Mouse (Mus musculus): ENCODE measurements around the gene Cyp2b13.
"Not testable (repeated sequence)": the region's sequence is repeated elsewhere in the genome, so short reads cannot be mapped to it uniquely, and the experiment has no call there.

Cyp2b13 gene

DNA sequence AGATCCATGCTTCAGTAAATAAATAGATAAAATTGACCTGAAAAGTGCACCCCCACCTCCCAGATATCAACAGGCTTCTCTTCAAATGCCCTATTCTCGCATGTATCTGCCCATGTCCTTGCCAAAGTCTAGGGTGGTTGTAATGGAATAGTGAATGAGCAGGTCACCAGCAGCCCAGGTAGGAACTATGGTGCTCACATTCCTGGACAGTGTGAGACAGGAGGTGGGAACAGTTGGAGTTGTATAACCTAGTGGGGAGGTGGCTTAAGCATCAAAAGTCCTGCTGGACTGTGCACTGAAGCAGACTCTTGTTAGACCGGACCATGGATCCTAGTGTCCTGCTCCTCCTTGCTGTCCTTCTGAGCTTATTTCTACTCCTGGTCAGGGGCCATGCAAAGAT, at the start of gene Cyp2b13:
Gene Cyp2b13, plus strand, starts transcription at position 301 of the 400 bp plus-strand sequence.
- not testable (repeated sequence) for DNase-seq (ENCODE audit: extremely low spot score)

DNA sequence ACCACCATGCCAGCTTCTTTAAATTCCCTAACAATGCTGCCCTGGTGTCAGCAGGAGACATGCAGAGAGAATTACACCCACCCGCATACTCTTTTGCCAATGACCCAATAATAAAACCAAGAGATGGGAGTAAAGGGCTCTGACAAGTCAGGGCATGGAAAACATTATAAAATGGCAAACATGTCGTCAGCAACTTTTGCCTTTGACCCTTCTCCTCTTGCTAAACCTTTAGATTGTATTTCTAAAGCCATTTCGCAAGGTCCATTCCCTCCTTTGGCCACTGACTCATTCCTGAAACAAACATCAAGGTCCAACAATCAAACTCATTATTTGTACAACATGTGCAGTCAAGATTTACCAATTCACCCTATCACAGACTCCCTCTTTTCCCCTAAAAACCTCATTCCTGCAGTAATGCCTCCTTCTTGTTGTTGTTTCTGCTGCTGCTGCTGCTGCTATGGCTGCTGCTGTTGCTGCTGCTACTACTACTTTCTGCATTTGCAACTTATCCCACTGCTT, 41.4 kb upstream of the Cyp2b13 start:
- not testable (repeated sequence) for DNase-seq (ENCODE audit: extremely low spot score)

DNA sequence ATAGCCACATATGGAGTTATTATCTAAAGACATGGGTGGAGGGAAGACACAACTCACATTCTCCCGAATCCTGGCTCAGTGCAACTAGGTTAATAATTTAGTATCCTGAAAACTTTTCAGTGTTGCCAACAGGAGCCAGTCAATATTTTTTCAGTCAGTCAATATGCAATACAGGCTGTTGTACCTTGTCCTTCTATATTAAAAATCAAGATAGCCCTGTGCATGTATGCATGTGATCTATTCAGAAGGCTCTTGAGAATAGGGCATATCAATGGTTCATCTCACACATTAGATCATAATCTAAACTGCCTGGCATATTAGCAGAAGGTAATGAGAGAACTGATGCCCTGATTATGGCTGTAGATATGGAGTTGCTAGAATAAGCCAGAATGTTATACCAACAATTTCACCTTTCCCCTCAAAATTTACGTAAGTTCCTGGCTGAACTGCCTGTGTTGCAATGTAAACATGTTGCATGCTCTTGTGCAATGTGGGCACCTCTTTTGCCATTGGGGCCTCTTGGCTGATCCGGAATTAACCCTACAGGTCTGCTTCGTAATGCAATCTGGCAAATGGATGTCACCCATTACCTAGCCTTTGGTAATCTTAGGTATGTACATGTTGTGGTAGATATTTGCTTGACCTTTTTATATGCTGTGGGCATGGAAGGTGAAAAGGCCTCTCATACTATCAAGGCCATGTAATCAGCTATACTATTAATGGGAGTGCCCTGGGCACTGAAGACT, 6.2 kb upstream of the Cyp2b13 start:
- not testable (repeated sequence) for DNase-seq (ENCODE audit: extremely low spot score)

DNA sequence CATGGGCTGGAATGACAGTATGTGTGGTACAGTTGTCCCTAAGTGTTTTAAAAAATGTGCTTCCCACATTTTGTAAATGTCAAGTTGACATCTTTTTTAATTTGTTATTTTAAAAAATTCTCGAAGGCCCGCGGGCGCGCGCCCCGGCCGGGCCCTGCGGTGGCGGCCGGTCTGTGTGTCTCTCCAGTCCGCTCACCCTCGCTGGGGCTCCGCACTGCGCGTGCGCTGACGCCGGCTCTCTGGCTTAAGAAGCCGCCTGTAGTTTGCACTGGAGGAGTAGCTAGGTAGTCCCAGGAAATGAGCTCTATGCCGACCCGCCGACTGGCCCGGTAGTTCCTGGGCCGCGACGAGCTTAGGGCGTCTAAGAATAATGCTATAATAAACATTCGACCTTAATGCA, 10.4 kb downstream of the Cyp2b13 start:
- peak; percentile 0 for DNase-seq (ENCODE audit: extremely low spot score)

DNA sequence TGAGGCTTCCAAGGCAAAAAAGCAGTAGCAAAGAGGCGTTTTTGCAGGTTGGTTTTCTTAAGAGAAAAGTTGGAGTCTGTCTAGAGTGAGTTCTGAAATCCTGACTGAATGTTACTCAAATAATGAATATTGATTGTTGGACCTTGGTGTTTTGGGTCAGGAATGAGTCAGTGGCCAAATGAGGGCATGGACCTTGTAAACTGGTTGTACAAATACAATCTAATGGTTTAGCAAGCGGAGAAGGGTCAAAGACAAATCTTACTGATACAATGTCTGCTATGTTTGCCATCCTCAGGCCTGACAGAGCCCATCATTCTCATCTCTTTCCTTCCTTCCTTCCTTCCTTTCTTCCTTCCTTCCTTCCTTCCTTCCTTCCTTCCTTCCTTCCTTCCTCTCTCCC, 21.3 kb downstream of the Cyp2b13 start:
- no peak for DNase-seq (ENCODE audit: extremely low spot score)

DNA sequence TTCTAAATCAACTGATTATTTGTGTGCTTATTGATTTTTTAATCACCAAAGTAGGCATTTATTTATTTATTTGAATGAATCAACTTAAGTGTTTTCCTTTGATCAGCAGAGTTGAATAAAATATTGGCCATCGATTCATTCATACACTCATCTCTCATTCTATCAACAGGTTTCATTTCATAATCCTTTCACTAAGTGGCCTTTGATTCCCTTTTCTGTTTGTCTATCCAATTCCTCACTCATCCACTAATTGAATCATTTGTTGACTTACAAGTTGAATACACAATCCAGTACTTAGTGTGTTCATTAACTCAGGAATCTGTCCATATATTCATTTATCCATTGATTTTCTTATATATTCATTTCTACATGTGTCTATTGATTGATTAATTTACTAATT, 26.1 kb downstream of the Cyp2b13 start:
- DNase-seq (ENCODE audit: extremely low spot score), result no peak

DNA sequence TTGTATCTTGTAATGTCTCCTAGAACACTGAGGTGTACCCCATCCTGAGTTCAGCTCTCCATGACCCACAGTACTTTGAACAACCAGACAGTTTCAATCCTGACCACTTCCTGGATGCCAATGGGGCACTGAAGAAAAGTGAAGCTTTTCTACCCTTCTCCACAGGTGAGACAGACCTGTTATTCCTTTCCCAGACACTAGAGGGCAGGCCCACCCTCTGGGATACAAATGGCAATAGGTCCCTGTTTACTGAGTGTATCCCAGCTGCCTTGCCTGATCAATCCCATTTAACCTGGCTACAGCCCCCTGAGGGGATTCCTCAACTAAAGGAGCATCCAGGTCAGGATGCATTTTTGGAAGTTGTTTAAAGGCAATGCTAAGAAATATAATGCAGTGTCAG, 27.3 kb downstream of the Cyp2b13 start:
- DNase-seq (ENCODE audit: extremely low spot score), result not testable (repeated sequence)

DNA sequence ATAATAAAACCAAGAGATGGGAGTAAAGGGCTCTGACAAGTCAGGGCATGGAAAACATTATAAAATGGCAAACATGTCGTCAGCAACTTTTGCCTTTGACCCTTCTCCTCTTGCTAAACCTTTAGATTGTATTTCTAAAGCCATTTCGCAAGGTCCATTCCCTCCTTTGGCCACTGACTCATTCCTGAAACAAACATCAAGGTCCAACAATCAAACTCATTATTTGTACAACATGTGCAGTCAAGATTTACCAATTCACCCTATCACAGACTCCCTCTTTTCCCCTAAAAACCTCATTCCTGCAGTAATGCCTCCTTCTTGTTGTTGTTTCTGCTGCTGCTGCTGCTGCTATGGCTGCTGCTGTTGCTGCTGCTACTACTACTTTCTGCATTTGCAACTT, 78.3 kb downstream of the Cyp2b13 start:
- DNase-seq (ENCODE audit: extremely low spot score), result not testable (repeated sequence)

DNA sequence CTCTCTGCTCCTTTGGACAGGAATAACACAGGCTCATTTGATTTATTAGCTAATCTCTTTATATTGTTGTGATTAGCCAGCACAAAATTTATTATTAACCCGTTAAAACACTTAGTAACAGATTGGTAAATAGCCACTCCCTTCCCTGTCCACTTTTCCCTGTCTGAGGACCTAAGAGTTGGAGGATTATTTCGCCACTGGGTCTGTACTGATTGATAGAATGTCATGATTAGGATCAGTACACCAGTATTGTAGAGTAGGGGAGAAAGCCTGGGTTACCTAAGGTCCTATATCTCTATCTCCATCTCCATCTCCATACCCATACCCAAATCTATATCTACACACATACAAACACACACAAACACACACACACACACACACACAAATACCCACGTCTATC, 82.4 kb downstream of the Cyp2b13 start:
- DNase-seq (ENCODE audit: extremely low spot score), result not testable (repeated sequence)

All from embryo, embryonic 9.5 days (tissue).